Mouse (Mus musculus) frontal cortex, postnatal 10 days (tissue): ENCODE data around the gene Plxnb2.

Source experiments
- DNase-seq, 2 experiments: peaks; one replicate each; pipeline ENCODE4 v3.0.0; 2022; ENCODE audit warnings: low spot score in 2 of 2, mixed read lengths in 1 of 2

Plxnb2 gene

DNA sequence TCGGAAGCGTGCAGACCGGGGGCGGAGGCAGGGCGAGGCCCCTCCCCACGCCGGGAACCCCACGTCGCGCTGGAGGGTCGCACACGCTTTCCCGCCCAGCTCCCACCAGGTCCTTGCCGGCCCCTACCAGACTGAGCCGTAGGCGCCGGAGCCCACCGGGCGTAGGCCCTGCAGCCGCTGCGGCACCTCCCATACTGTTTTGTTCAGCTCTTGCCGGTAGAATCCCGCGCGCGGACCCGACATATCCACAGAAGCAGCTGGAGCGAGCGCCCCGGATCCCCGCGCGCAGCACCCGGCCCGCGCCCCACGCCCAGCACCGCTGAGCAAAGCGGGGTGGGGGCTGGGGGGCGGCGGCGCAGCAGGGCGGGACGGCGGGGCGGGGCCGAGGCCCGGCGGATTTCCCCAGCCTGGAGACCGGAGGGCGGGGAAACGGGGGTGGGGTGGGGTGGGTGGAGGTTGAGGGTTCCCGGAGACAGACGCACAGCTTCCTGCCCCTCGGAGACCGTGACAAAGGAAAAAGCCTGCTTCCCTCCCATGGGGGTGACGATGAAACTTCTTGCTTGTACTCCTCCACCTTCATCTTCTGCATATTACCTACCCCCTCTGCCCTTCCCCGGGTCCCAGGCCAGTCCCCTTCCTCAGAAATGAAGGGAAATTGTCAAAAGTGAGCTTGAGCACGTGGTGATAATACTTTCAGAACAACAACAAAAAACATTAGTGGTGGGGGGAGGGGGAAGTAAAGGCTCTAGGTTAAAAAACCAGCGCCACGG lies 31.1 kb downstream of the Plxnb2 start, which contains the start of gene Mapk11:
Mapk11 (minus strand) TSS at position 358 of the 770 bp plus-strand sequence.
- DNase-seq = no peak

DNA sequence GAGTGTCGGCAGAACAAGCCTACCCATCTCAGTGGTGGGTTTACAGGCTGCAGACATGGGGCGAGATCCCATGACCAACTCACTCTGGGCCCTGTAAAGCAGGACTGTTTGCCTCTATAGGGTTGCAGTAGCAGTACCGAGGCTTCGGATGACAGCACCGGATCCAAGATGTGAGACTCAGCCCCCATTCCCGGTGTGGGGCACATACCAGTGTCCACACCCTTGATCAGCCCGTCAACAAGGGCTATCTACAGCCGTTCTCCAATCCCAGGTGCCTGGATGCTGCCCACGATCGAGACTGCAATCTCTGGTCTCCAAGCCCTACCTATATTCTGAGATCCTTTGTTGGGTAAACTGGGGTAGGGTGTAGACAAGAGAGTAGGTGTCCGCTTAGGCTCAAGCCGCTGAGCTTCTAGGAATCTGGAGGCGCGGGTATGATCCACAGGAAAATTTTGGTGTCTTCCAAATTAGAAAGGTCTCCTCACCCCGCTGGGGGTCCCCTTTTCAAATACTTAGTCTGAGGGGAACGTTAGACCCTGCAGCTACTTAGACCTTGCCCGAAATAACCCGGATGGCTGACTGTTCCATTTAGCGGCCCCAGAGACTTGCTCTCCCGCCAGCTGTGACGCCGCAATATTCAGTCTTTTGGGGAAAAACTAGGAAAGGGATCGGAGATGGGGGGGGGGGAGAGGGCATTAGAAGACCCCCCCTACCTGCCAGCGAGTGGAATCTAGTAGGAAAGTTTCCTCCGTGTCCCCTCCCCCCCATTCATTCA lies 31.9 kb downstream of the Plxnb2 start:
- DNase-seq = no peak

DNA sequence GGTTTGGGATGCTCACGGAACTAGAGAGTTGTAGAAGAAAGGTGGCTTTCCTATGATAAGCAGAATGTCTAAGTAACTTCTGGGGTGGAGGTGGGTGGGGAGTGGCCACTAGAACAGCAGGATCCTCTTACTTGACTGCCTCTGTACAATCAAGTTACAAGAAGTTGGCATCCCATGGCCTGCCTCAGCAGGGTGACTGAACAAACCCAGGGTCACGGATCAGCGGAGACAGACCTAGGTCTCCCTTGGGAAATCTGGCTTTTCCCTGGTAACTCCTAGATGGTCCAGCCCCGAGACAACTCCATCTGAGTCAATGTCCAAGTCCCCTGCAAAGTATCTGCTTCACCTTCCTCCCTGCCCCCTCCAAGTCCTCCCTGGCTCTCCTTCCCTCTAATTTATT lies 32.7 kb downstream of the Plxnb2 start:
- no peak for DNase-seq

DNA sequence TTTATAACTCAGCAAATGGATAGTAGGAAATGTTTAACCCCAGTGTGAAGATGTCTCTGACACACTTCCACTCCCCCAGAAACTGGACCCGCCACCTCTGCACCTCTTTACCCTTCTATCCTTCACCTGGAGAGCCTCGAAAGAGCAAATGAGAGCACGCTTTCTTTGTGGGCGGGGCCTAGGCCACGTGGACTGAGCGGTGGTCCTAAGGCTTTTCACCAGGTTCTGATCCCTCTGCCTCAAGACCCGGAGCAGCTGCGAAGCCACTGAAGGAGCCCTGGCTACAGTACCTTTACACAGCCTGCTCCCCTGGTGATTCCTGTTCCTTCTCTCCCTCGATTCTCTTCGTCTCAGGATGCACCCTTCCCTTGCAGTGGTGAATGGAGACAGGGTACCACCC lies 33.1 kb downstream of the Plxnb2 start:
- no peak for DNase-seq

GRCm38 (mm10) chr15:89147024-89147423 lies 33.6 kb downstream of the Plxnb2 start:
- no peak for DNase-seq

- DNase-seq = no peak
These were observed 34.1 kb downstream of the Plxnb2 start for GRCm38 (mm10) chr15:89146537-89146936.

DNA sequence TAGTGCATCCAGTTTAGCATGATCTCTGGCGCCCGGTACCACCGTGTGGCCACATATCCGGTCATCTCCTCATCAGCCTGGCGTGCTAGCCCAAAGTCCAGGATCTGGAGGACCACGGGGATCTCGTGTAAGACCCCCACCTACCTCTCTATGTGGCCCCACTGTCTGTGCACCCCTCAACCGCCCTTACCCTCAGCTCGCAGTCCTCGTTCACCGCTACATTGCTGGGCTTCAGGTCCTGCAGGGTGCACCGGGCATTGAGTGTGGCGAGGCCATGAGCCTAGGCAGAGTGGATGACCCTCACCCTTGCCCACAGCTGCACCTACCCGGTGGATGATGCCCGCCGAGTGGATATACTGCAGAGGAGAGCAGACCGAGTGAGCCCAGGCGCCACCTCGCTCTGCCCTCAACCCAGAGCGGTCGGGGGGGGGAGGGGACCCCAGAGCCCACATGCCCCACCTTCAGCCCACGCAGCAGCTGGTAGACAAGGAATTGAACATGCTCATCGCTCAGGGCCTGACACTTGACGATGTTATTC lies 34.7 kb downstream of the Plxnb2 start:
- DNase-seq = no peak

- DNase-seq = no peak
These were observed 35.6 kb downstream of the Plxnb2 start for GRCm38 (mm10) chr15:89144965-89145364.

DNA sequence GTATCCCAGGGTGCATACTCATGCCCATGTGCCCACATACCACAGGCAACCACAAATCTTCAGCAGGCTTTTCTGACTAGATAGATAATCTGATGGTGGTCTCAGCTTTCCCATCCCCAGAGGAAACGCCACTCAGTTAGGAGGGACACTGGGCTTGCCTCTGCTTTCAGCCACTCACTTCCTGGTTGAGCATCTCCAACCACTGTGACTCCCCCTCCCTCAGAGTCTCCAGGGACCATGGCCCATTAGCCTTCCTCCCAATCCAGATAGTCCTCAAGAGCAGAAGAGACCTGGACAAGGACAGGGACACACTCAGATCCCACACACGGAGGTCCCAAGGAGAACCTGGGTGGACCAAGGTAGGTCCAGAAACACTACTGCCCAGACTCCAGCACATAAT lies 37.5 kb downstream of the Plxnb2 start:
- no peak for DNase-seq

GRCm38 (mm10) chr15:89141905-89142304 lies 38.7 kb downstream of the Plxnb2 start:
- no peak for DNase-seq

DNA sequence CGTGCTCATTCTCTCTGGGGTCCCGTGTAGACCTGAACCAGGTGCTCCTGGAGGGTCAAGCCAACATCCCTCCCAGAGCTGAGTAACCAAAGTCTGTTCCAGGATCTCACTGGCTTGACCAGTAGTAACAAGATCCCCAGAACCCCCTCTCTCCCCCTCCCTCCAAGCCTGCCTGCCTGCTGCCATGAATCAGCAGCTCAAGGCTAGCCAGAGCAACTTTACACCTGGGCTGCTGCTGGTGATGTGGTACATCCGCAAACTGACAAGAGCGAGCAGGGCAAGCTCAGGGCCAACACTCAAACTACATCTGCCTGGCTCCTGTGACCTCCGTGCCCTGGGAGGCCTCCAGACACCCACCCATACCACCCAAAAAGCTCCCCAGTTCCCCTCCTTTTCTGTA lies 39.1 kb downstream of the Plxnb2 start:
- no peak for DNase-seq

- DNase-seq = no peak
These were observed 39.8 kb downstream of the Plxnb2 start, which contains the start of gene Mapk12 for GRCm38 (mm10) chr15:89140659-89141252. Gene Mapk12, minus strand, starts transcription at chr15:89140703.

DNA sequence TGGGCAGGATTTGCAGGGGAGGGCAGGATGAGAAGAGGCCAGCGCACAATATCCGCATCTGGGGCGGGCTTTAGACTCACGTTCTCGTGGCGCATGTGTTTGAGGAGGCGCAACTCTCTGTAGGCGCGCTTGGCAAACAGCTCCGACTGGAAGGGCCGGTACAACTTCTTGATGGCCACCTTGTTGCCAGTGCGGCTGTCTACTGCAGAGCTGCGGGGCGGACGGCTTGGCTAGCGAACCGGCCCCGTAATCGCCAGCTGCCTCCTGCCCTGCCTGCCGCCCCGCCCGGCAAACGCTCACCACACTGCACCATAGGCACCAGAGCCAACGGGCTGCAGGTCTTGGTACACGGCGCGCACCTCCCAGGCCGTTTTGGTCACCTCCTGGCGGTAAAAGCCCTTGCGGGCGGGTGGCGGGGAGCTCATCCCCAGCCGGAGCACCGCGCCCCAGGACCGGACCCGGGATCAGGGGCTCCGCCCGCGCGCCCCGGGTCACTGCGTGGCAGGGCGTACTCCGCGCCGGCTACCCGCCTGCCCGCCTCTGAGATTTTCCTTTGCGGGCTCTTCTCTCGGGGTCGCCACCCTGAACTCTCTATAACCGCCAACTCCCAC lies 40.4 kb downstream of the Plxnb2 start:
- no peak for DNase-seq

DNA sequence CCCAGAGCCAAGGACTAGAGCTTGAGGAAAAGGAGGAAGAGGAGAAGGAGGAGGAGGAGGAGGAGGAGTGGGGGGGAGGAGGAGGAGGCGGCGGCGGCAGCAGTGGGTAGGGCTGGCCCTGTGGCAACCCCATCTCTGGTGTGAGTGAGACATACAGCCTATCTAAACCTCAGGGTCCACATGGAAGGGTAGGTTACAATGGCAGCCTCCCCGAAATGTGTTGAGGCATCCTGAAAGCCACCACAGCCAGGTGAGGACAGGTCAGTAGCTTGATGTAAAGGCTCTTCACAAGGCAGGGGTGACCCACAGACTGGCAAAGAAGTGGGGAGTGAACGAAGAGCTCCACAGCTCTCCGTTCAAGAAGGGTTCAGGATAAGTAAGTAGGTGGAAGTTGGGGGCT lies 42.1 kb downstream of the Plxnb2 start:
- no peak for DNase-seq

GRCm38 (mm10) chr15:89138046-89138405 lies 42.6 kb downstream of the Plxnb2 start:
- no peak for DNase-seq

DNA sequence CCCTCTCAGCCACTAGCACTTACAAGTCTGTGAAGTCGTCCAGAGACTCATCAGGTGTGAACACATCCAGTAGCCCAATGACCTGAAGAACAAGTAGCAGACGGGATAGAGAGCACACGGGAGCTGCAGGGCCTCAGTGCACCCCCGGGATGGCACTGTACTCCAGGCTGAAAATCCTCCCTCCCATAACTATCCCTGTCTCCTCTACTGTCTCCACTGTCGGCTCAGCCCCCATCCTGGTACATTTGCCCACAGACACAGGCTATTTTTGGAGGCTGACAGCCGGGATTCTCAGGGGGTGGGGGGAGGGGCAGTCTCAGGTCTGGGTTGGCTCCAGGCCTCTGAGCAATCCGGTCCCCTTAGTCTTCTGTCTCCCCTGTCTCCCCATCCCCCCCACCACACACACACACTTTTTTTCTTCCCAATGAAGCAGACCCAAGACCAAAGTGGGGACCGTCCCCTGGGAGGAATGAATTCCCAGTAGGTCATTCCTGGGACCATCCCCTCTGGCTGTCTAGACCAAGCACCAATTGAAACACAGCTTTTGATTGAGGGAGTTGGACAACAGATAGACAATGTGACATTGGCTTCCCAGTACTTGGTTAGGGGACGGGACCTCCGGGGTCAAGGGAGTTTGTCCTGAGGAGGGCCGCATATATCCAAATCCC lies 43.1 kb downstream of the Plxnb2 start:
- DNase-seq = no peak

- no peak for DNase-seq
These were observed 44.0 kb downstream of the Plxnb2 start for GRCm38 (mm10) chr15:89136461-89137155.

- DNase-seq = no peak
These were observed 49.3 kb downstream of the Plxnb2 start for GRCm38 (mm10) chr15:89131316-89131715.

DNA sequence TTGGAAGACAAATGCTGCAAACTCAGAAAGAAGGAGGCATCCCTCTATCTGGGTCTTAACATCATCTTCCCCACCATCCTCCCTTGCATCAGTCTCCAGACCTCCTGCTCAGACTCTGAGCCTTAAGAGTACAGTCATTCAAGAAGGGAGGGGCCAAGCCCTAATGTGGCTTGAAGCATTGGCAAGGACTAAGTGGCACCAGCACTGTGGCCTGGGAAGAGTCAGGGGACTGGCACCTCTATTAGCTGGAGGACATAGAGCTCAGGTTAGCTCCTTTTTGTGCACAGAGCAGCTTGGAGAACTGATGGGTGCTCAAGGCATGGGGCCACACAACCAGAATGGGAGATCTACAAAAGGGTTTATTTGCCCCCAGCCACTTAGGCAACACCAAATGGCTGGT lies 50.3 kb downstream of the Plxnb2 start:
- no peak for DNase-seq

- DNase-seq = peak; percentile 70 to 75
These were observed 51.9 kb downstream of the Plxnb2 start, which contains the start of gene Hdac10 for GRCm38 (mm10) chr15:89128382-89129350. Gene Hdac10, minus strand, starts transcription at chr15:89128700.
